Mouse (Mus musculus): ENCODE results near the gene Oxld1. TPM values are rescaled to one million over a fixed set of nuclear protein-coding genes. Genes with fewer than 3 reads are reported as not detected.

The Oxld1 gene
- polyA plus RNA-seq, 1 experiment from 2014 or later, result 10.4 TPM

- Histone ChIP-seq H3K27me3 (no peaks in the 10 kb centered on the region), H3K4me3 (replicated peaks) (no peak within 1 kb of the TSS), H3K4me1 (replicated peaks) (peaks cover 4% of the 10 kb centered on the region), H3K9ac (replicated peaks) (no peak within 1 kb of the TSS), H3K27ac (no peak within 1 kb of the TSS), H3K4me2 (no peak within 1 kb of the TSS), H3K36me3 (peaks cover 4% of the 10 kb centered on the region; the same call in 1 of the 2 replicates), H3K9me3 (no peaks in the 10 kb centered on the region)
- 85% methylated on average over 4 of the region's 4 CpGs for WGBS
- ATAC-seq (ENCODE audit: insufficient number of reproducible peaks, insufficient read depth, low FRiP score, low TSS enrichment, low read depth), result no peak
Measured at GRCm38 (mm10) chr11:120453306-120453705, 4.6 kb downstream of the Oxld1 start, which contains the start of gene Pde6g. TSS of gene Pde6g (minus strand) at chr11:120453500.

GRCm38 (mm10) chr11:120452246-120452645 is 5.6 kb downstream of the Oxld1 start:
- H3K36me3 ChIP-seq, result peaks cover 4% of the 10 kb centered on the region; the same call in 1 of the 2 replicates
- no peaks in the 10 kb centered on the region for H3K9me3 ChIP-seq
- peaks cover 4% of the 10 kb centered on the region for H3K4me1 ChIP-seq (replicated peaks)
- H3K9ac ChIP-seq (replicated peaks), result no peak overlapping the region
- no peaks in the 10 kb centered on the region for H3K27me3 ChIP-seq
- H3K4me3 ChIP-seq (replicated peaks), result no peak overlapping the region
- no peak for ATAC-seq (ENCODE audit: insufficient number of reproducible peaks, insufficient read depth, low FRiP score, low TSS enrichment, low read depth)
- 70% methylated on average over 3 of the region's 3 CpGs for WGBS
- H3K27ac ChIP-seq, result no peak overlapping the region
- H3K4me2 ChIP-seq, result no peak overlapping the region

- WGBS, result 81% methylated on average over 7 of the region's 7 CpGs
- Histone ChIP-seq H3K27ac (no peak overlapping the region), H3K4me2 (no peak overlapping the region), H3K9me3 (no peaks in the 10 kb centered on the region), H3K36me3 (no peaks in the 10 kb centered on the region), H3K4me1 (replicated peaks) (no peaks in the 10 kb centered on the region; the same call in 1 of the 2 replicates), H3K4me3 (replicated peaks) (no peak overlapping the region), H3K27me3 (no peaks in the 10 kb centered on the region), H3K9ac (replicated peaks) (no peak overlapping the region)
- no peak for ATAC-seq (ENCODE audit: insufficient number of reproducible peaks, insufficient read depth, low FRiP score, low TSS enrichment, low read depth)
Measured at GRCm38 (mm10) chr11:120447179-120447578, 10.7 kb downstream of the Oxld1 start.

- Histone ChIP-seq H3K36me3 (no peaks in the 10 kb centered on the region), H3K27ac (no peak overlapping the region), H3K27me3 (no peaks in the 10 kb centered on the region), H3K9me3 (no peaks in the 10 kb centered on the region), H3K4me1 (replicated peaks) (no peaks in the 10 kb centered on the region; the same call in 1 of the 2 replicates), H3K4me3 (replicated peaks) (no peak overlapping the region), H3K4me2 (no peak overlapping the region), H3K9ac (replicated peaks) (no peak overlapping the region)
- no peak for ATAC-seq (ENCODE audit: insufficient number of reproducible peaks, insufficient read depth, low FRiP score, low TSS enrichment, low read depth)
- 71% methylated on average over 3 of the region's 3 CpGs for WGBS
Measured at GRCm38 (mm10) chr11:120445475-120445874, 12.4 kb downstream of the Oxld1 start.

GRCm38 (mm10) chr11:120444106-120444505 is 13.8 kb downstream of the Oxld1 start:
- Histone ChIP-seq H3K4me1 (replicated peaks) (no peaks in the 10 kb centered on the region; the same call in 1 of the 2 replicates), H3K9ac (replicated peaks) (0 out of 2 replicates have a peak overlapping the region, but pooled peaks have one; percentile 27), H3K4me3 (replicated peaks) (no peak overlapping the region), H3K9me3 (no peaks in the 10 kb centered on the region), H3K27me3 (no peaks in the 10 kb centered on the region), H3K27ac (no peak overlapping the region), H3K4me2 (no peak overlapping the region), H3K36me3 (no peaks in the 10 kb centered on the region)
- ATAC-seq (ENCODE audit: insufficient number of reproducible peaks, insufficient read depth, low FRiP score, low TSS enrichment, low read depth), result no peak
- 66% methylated on average over 6 of the region's 6 CpGs for WGBS

GRCm38 (mm10) chr11:120442765-120443280 is 15.0 kb downstream of the Oxld1 start:
- H3K4me3 ChIP-seq (replicated peaks), result no peak overlapping the region
- no peak overlapping the region for H3K4me2 ChIP-seq
- H3K27me3 ChIP-seq, result no peaks in the 10 kb centered on the region
- H3K9me3 ChIP-seq, result no peaks in the 10 kb centered on the region
- H3K4me1 ChIP-seq (replicated peaks), result no peaks in the 10 kb centered on the region; the same call in 1 of the 2 replicates
- no peak overlapping the region for H3K9ac ChIP-seq (replicated peaks)
- H3K27ac ChIP-seq, result no peak overlapping the region
- no peaks in the 10 kb centered on the region for H3K36me3 ChIP-seq
- WGBS, result 81% methylated on average over 3 of the region's 3 CpGs
- ATAC-seq (ENCODE audit: insufficient number of reproducible peaks, insufficient read depth, low FRiP score, low TSS enrichment, low read depth), result no peak

GRCm38 (mm10) chr11:120442344-120442743 is 15.5 kb downstream of the Oxld1 start, which contains the start of gene Tspan10:
TSS of gene Tspan10 (plus strand) at chr11:120442644.
- Histone ChIP-seq H3K4me3 (replicated peaks) (no peak within 1 kb of the TSS), H3K9me3 (no peaks in the 10 kb centered on the region), H3K27me3 (no peaks in the 10 kb centered on the region), H3K27ac (no peak within 1 kb of the TSS), H3K36me3 (no peaks in the 10 kb centered on the region), H3K9ac (replicated peaks) (no peak within 1 kb of the TSS), H3K4me2 (no peak within 1 kb of the TSS), H3K4me1 (replicated peaks) (no peaks in the 10 kb centered on the region; the same call in 1 of the 2 replicates)
- no peak for ATAC-seq (ENCODE audit: insufficient number of reproducible peaks, insufficient read depth, low FRiP score, low TSS enrichment, low read depth)
- WGBS, result 90% methylated on average over 3 of the region's 3 CpGs

- H3K9me3 ChIP-seq, result no peaks in the 10 kb centered on the region
- peak overlapping the region; percentile 85 for H3K27ac ChIP-seq
- ATAC-seq (ENCODE audit: insufficient number of reproducible peaks, insufficient read depth, low FRiP score, low TSS enrichment, low read depth), result no peak
Measured at GRCm38 (mm10) chr11:120437857-120438385, 19.9 kb downstream of the Oxld1 start.

GRCm38 (mm10) chr11:120437152-120437856 is 20.6 kb downstream of the Oxld1 start, which contains the start of gene Nploc4:
TSS of gene Nploc4 (minus strand) at chr11:120437708.
- peak; percentile 88 for ATAC-seq (ENCODE audit: insufficient number of reproducible peaks, insufficient read depth, low FRiP score, low TSS enrichment, low read depth)
- Histone ChIP-seq H3K9ac (replicated peaks) (peak within 1 kb of the TSS; percentile 98), H3K27ac (peak within 1 kb of the TSS; percentile 85), H3K4me1 (replicated peaks) (peaks cover 12% of the 10 kb centered on the region), H3K9me3 (no peaks in the 10 kb centered on the region), H3K4me3 (replicated peaks) (peak within 1 kb of the TSS; percentile 99), H3K36me3 (peaks cover 31% of the 10 kb centered on the region), H3K27me3 (no peaks in the 10 kb centered on the region), H3K4me2 (peak within 1 kb of the TSS; percentile 96)
- WGBS, result 1% methylated on average over 70 of the region's 77 CpGs

More at GRCm38 (mm10) chr11:120437857-120438385, 19.9 kb downstream of the Oxld1 start:
- peak overlapping the region; percentile 98 for H3K9ac ChIP-seq (replicated peaks)
- H3K4me3 ChIP-seq (replicated peaks), result peak overlapping the region; percentile 99
- peak overlapping the region; percentile 96 for H3K4me2 ChIP-seq
- H3K4me1 ChIP-seq (replicated peaks), result peaks cover 12% of the 10 kb centered on the region
- 28% methylated on average over 12 of the region's 12 CpGs for WGBS
- H3K27me3 ChIP-seq, result no peaks in the 10 kb centered on the region
- peaks cover 25% of the 10 kb centered on the region for H3K36me3 ChIP-seq

GRCm38 (mm10) chr11:120426727-120427126 is 31.1 kb downstream of the Oxld1 start:
- no peak for ATAC-seq (ENCODE audit: insufficient number of reproducible peaks, insufficient read depth, low FRiP score, low TSS enrichment, low read depth)
- no peak overlapping the region for H3K9ac ChIP-seq (replicated peaks)
- H3K27me3 ChIP-seq, result no peaks in the 10 kb centered on the region
- H3K4me3 ChIP-seq (replicated peaks), result no peak overlapping the region
- no peaks in the 10 kb centered on the region for H3K9me3 ChIP-seq
- H3K36me3 ChIP-seq, result peaks cover 84% of the 10 kb centered on the region
- no peak overlapping the region for H3K27ac ChIP-seq
- WGBS, result 94% methylated on average over 3 of the region's 3 CpGs
- no peak overlapping the region for H3K4me2 ChIP-seq
- H3K4me1 ChIP-seq (replicated peaks), result peaks cover 16% of the 10 kb centered on the region

- no peak overlapping the region for H3K4me3 ChIP-seq (replicated peaks)
- H3K27me3 ChIP-seq, result no peaks in the 10 kb centered on the region
- H3K4me2 ChIP-seq, result no peak overlapping the region
- 62% methylated on average over 9 of the region's 9 CpGs for WGBS
- no peak for ATAC-seq (ENCODE audit: insufficient number of reproducible peaks, insufficient read depth, low FRiP score, low TSS enrichment, low read depth)
- peaks cover 16% of the 10 kb centered on the region for H3K4me1 ChIP-seq (replicated peaks)
- no peak overlapping the region; the same call in 1 of the 2 replicates for H3K9ac ChIP-seq (replicated peaks)
- peaks cover 86% of the 10 kb centered on the region for H3K36me3 ChIP-seq
- no peaks in the 10 kb centered on the region for H3K9me3 ChIP-seq
- H3K27ac ChIP-seq, result peak overlapping the region; percentile 35
Measured at GRCm38 (mm10) chr11:120423569-120424295, 34.1 kb downstream of the Oxld1 start.
